24 mouse cellular contexts compared by ENCODE assay signal in the genomic region with DNA sequence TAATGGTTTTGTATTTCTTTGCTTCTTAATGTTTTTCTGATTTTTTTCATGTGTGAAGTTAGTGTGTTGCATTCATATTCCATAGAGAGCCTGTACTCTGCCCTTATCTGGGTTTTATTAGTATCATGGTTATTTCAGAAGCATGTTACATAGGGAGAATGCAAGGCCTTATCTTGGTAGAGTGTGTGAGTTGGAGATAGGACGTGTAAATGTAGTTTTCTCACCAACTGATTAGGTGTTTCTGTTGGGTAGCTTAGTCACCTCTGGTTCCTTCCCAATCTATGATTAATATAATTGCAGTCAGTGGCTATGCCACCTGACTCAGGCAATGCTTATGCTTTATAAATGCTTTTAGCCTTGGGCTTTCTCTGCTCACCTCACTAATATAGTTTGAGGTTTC. TPM values are rescaled to one million over a fixed set of nuclear protein-coding genes. Genes with fewer than 3 reads are reported as not detected.
DNase-seq lines count a peak whose midpoint lies in the region; ATAC-seq and TF ChIP-seq lines count a peak whose summit lies in the region.
"Had no signal": no experiment of that assay in that cellular context is flagged by ENCODE, and none has a peak within 500 bp of the region (broad histone marks: within the 10 kb centered on the region; RNA-seq: fewer than 3 reads in every experiment).

No protein-coding gene starts in this region.

- 73% methylated on average over 1 of the region's 1 CpGs for WGBS in midbrain, embryonic 12.5 days
- WGBS in midbrain, embryonic 11.5 days: 90% methylated on average over 1 of the region's 1 CpGs
- 56% methylated on average over 1 of the region's 1 CpGs for WGBS in liver, postnatal 0 days (ENCODE audit: insufficient replicate concordance)
- 63% methylated on average over 1 of the region's 1 CpGs for WGBS in hindbrain, embryonic 14.5 days

- ATAC-seq in midbrain, embryonic 12.5 days (ENCODE audit: low FRiP score, low read depth): 0 out of 2 replicates have a peak, but pooled peaks have one; percentile 9
- ATAC-seq in midbrain, embryonic 11.5 days (ENCODE audit: low FRiP score): no peak
- ATAC-seq in erythroid progenitor cell, adult 5-6 weeks (replicated peaks; ENCODE audit: low FRiP score, poor library complexity, severe bottlenecking): peak; percentile 67
- peak; percentile 62 for ATAC-seq in liver, postnatal 0 days
- no peak for ATAC-seq in hindbrain, embryonic 14.5 days (ENCODE audit: low FRiP score)
- ATAC-seq: forebrain, embryonic 16.5 days; Patski had no signal

- H3K27me3 ChIP-seq in midbrain, embryonic 12.5 days: no peaks in the 10 kb centered on the region
- H3K27me3 ChIP-seq in midbrain, embryonic 11.5 days (ENCODE audit: control insufficient read depth, insufficient read depth, low read length): no peaks in the 10 kb centered on the region
- H3K27me3 ChIP-seq in liver, postnatal 0 days (ENCODE audit: insufficient read depth, low read length): no peaks in the 10 kb centered on the region
- no peaks in the 10 kb centered on the region for H3K27me3 ChIP-seq in hindbrain, embryonic 14.5 days (ENCODE audit: control insufficient read depth, insufficient read depth, low read length)
- H3K27me3 ChIP-seq: megakaryocyte, embryonic 14.5 days; Patski had no signal

- 0 out of 2 replicates have a peak, but pooled peaks cover 7% of the 10 kb centered on the region for H3K36me3 ChIP-seq in midbrain, embryonic 12.5 days
- no peaks in the 10 kb centered on the region; the same call in 1 of the 2 replicates for H3K36me3 ChIP-seq in midbrain, embryonic 11.5 days (ENCODE audit: control insufficient read depth, insufficient read depth, low read length)
- H3K36me3 ChIP-seq in liver, postnatal 0 days (replicated peaks; ENCODE audit: insufficient read depth, low read length): peaks cover 9% of the 10 kb centered on the region
- H3K36me3 ChIP-seq in hindbrain, embryonic 14.5 days (replicated peaks; ENCODE audit: control insufficient read depth, insufficient read depth): peaks cover 27% of the 10 kb centered on the region

- no peaks in the 10 kb centered on the region for H3K9me3 ChIP-seq in midbrain, embryonic 12.5 days
- no peaks in the 10 kb centered on the region for H3K9me3 ChIP-seq in midbrain, embryonic 11.5 days (ENCODE audit: control insufficient read depth, low read length)
- no peaks in the 10 kb centered on the region for H3K9me3 ChIP-seq in liver, postnatal 0 days (ENCODE audit: low read length)
- H3K9me3 ChIP-seq in hindbrain, embryonic 14.5 days (ENCODE audit: control insufficient read depth, low read length): no peaks in the 10 kb centered on the region
- H3K9me3 ChIP-seq: embryonic facial prominence, embryonic 10.5 days; heart, embryonic 10.5 days; limb, embryonic 10.5 days; megakaryocyte, embryonic 14.5 days had no signal

- peak; percentile 91 for TF ChIP-seq EP300 in liver, postnatal 0 days (IDR thresholded peaks at IDR 0.05; ENCODE audit: low read depth)

- DNase-seq in midbrain, embryonic 11.5 days (ENCODE audit: low spot score, missing footprints): no peak
- no peak for DNase-seq in liver, postnatal 0 days
- DNase-seq in yolk sac, embryonic 10.5 days (ENCODE audit: low spot score): no peak
- no peak for DNase-seq in hindbrain, embryonic 14.5 days (ENCODE audit: low spot score)
- DNase-seq in urinary bladder, postnatal 25 days (ENCODE audit: low spot score): no peak
- DNase-seq: adrenal gland, postnatal 10 days; cerebellum, adult 2 months; cerebellum, postnatal 36 days; heart, postnatal 10 days; kidney, adult 9 months; kidney, postnatal 4 days; layer of hippocampus, adult 9-11 months; lung, adult 18-20 months; lung, postnatal 14 days; retina, postnatal 1 day; thymus, postnatal 25 days had no signal

- peaks cover 7% of the 10 kb centered on the region for H3K4me1 ChIP-seq in midbrain, embryonic 12.5 days
- no peaks in the 10 kb centered on the region for H3K4me1 ChIP-seq in midbrain, embryonic 11.5 days (ENCODE audit: control insufficient read depth, insufficient read depth, low read length)
- H3K4me1 ChIP-seq in liver, postnatal 0 days (ENCODE audit: insufficient read depth): no peaks in the 10 kb centered on the region
- H3K4me1 ChIP-seq in hindbrain, embryonic 14.5 days (replicated peaks; ENCODE audit: control insufficient read depth, insufficient read depth, low read length): 0 out of 2 replicates have a peak, but pooled peaks cover 6% of the 10 kb centered on the region

- no peak overlapping the region for H3K4me3 ChIP-seq in midbrain, embryonic 12.5 days
- H3K4me3 ChIP-seq in midbrain, embryonic 11.5 days (ENCODE audit: low read depth, low read length): no peak overlapping the region
- H3K4me3 ChIP-seq in liver, postnatal 0 days (ENCODE audit: low read depth, low read length): no peak overlapping the region
- H3K4me3 ChIP-seq in hindbrain, embryonic 14.5 days (replicated peaks; ENCODE audit: low read length): no peak overlapping the region
- H3K4me3 ChIP-seq: embryonic facial prominence, embryonic 10.5 days; heart, embryonic 10.5 days; limb, embryonic 10.5 days; megakaryocyte, embryonic 14.5 days had no signal

- no peak overlapping the region for H3K27ac ChIP-seq in midbrain, embryonic 12.5 days (replicated peaks)
- H3K27ac ChIP-seq in midbrain, embryonic 11.5 days (ENCODE audit: low read depth, low read length): no peak overlapping the region
- no peak overlapping the region for H3K27ac ChIP-seq in liver, postnatal 0 days (ENCODE audit: low read depth)
- no peak overlapping the region for H3K27ac ChIP-seq in hindbrain, embryonic 14.5 days
- H3K27ac ChIP-seq: embryonic facial prominence, embryonic 10.5 days; heart, embryonic 10.5 days; limb, embryonic 10.5 days had no signal

- no peak for TF ChIP-seq CTCF in liver, postnatal 0 days (IDR thresholded peaks at IDR 0.05; ENCODE audit: low read depth)

- H3K4me2 ChIP-seq in midbrain, embryonic 12.5 days (replicated peaks): no peak overlapping the region
- H3K4me2 ChIP-seq in midbrain, embryonic 11.5 days: no peak overlapping the region
- H3K4me2 ChIP-seq in liver, postnatal 0 days (ENCODE audit: low read depth, low read length): no peak overlapping the region; the same call in 1 of the 2 replicates
- no peak overlapping the region for H3K4me2 ChIP-seq in hindbrain, embryonic 14.5 days (replicated peaks)

- H3K9ac ChIP-seq in midbrain, embryonic 12.5 days (replicated peaks): no peak overlapping the region
- H3K9ac ChIP-seq in midbrain, embryonic 11.5 days (ENCODE audit: low read length): no peak overlapping the region
- H3K9ac ChIP-seq in liver, postnatal 0 days (replicated peaks): no peak overlapping the region
- no peak overlapping the region for H3K9ac ChIP-seq in hindbrain, embryonic 14.5 days

RNA-seq across cellular contexts. Expression of gene Top2b, which starts 19.8 kb away (rescaled TPM):
- polyA plus RNA-seq in midbrain, embryonic 12.5 days (2016; fragmentation: Nextera tagmentation; extraction: Ambion mirVana): 173 and 199 TPM in 2 replicates
- 159 and 186 TPM in 2 replicates for polyA plus RNA-seq in midbrain, embryonic 11.5 days (2014; fragmentation: Nextera tagmentation; extraction: Ambion mirVana)
- 44.7 and 55.3 TPM in 2 replicates for total RNA-seq in erythroid progenitor cell, adult 5-6 weeks (2015; ENCODE audit: low replicate concordance)
- total RNA-seq in erythroid progenitor cell, adult 5-6 weeks (2017; ENCODE audit: low replicate concordance): 84.9 and 133 TPM in 2 replicates
- polyA plus RNA-seq in liver, postnatal 0 days (2015; fragmentation: Nextera tagmentation; extraction: Ambion mirVana): 8.8 and 9.3 TPM in 2 replicates
- polyA plus RNA-seq in hindbrain, embryonic 14.5 days (2014; fragmentation: Nextera tagmentation; extraction: Ambion mirVana): 124 and 153 TPM in 2 replicates

Comparison
In these comparisons a context has a peak if more than half of its experiments do, and no peak if none do; other contexts are left out.
1. ATAC-seq: peak in midbrain, embryonic 12.5 days (single experiment), erythroid progenitor cell, adult 5-6 weeks (single experiment) and liver, postnatal 0 days (single experiment); none in midbrain, embryonic 11.5 days (single experiment) and hindbrain, embryonic 14.5 days (single experiment).
2. RNA of gene Top2b, which starts 19.8 kb away (polyA plus RNA-seq): 173 to 199 TPM in midbrain, embryonic 12.5 days, 159 to 186 TPM in midbrain, embryonic 11.5 days and 124 to 153 TPM in hindbrain, embryonic 14.5 days; 8.8 to 9.3 TPM in liver, postnatal 0 days; every median in the first group is over 10 times any median in the second.